Mouse (Mus musculus): ENCODE data around the gene Esrrg. TPM values are rescaled to one million over a fixed set of nuclear protein-coding genes. Genes with fewer than 3 reads are reported as not detected.
A peak's percentile ranks its signal among the peaks of the same experiment; 100 is the strongest.

Esrrg gene
- total RNA-seq, 2 experiments from 2014 or later, result 11.1 to 11.9 TPM

DNA sequence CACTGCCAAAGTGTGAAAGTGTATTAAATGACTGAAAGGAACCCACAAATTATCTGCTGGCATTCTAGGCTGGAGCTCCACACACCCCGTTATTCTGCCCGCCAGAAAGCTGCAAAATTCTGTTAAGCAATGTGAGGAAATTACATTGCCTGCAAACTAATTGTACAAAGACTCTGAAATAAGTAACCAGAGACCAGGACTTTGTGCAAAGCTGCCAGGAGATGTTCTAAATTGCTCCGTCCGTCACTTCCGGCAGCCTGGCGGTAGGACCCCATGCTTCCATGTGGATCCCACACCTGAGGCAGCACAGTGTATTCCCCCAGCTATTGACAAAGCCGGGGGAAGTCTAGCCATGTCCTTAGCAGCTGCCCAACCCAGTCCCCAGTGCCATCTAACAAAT lies 451.9 kb downstream of the Esrrg start:
- DNase-seq (ENCODE audit: low spot score in 2 of 2), result no peak

DNA sequence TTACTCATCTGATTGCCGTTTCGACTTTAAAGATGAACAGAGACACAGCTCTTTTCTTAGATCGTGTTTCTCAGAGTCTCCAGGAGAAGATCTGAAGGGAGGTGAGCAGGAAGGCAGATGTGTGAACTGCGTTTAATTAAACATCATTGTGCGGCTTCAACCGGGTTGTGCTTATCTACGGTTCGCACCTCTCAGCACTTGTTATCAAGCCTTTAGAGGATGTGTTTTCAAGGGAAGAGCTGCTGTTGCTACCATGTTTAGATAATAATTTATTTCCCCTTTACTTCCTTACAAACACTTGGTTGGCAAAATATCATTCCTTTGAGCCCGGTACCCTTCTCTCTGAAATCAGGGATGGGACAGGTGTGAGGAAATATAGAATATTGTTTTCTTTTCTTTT lies 460.2 kb downstream of the Esrrg start:
- DNase-seq (ENCODE audit: low spot score in 2 of 2), result no peak

DNA sequence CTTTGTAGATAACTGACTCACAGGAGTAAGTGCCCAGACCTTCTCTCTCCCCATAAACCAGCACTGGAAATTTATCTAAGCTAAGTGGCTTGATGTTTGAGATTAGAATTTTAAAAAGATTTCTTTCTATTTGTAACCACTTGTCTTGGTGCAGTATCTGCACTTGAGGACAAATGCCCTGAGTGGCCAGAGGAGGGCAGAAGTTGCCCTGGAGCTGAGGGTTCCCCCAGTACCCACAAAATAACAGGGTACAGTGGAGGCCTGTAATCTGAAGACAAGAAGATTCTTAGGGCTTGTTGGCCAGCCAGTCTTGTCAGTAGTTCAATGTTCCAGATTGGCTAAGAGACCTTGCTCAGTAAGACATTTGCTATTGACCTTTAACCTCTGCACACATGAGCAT lies 461.3 kb downstream of the Esrrg start:
- DNase-seq (ENCODE audit: low spot score in 2 of 2), result no peak

DNA sequence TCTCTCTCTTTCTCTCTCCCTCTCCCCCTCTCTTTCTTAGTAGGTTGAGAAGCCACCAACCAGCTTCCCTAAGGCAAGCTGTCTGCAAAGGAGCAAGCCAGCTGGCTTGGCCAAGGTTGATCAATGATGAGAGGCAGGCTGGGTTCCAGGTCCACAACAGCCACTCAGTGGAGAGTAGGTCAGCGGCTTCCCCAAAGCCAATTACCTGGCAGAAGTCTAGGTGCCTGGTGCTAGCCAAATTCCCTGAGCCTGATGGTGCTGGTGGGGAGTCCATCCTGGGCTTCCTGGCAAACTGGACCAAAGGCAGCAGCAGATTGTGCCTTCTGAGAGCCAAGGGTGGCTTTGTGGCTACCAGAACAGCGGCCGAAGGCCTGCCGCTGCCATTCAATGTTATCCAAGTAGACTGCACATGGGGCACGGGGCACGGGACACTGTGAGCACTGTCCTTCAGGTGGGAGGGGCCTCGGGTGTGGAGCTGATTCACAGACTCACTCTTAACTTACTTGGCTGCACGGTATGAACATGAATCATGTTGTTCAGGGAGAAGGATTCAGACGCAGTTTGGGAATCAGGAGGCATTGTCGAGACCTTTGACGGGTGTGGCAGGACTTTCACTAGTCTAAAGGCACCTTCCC lies 469.1 kb downstream of the Esrrg start:
- DNase-seq (ENCODE audit: low spot score in 2 of 2), result peak; percentile 30 to 39

DNA sequence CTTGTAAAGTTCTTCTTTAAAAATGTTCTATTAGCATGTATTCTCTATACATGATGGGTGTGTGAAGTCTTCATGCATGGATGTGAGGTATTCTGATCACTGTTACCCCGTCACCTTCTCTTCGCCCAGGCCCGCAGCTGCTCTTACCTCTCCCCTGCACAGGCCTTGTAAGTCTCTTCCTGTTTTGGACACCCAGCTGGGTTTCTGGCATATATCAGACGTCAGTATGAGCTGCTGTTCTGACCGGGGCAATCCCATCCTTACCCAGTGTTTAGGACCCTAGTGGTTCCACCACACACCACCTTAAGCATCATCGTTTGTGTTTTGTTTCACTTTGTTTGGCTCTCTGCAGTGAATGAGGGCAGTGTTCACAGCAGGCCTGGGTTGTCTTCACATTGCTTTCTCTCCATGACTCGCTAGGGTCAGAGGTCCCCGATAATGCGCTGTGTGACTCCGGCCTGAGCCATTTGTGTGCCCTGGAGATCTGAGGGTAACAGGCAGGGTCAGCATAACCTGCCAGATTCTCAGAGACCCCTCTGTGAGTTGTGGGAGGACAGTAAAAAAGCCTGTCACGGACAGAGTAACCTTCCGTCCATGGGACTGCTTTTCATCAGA lies 471.8 kb downstream of the Esrrg start:
- no peak for DNase-seq (ENCODE audit: low spot score in 2 of 2)

DNA sequence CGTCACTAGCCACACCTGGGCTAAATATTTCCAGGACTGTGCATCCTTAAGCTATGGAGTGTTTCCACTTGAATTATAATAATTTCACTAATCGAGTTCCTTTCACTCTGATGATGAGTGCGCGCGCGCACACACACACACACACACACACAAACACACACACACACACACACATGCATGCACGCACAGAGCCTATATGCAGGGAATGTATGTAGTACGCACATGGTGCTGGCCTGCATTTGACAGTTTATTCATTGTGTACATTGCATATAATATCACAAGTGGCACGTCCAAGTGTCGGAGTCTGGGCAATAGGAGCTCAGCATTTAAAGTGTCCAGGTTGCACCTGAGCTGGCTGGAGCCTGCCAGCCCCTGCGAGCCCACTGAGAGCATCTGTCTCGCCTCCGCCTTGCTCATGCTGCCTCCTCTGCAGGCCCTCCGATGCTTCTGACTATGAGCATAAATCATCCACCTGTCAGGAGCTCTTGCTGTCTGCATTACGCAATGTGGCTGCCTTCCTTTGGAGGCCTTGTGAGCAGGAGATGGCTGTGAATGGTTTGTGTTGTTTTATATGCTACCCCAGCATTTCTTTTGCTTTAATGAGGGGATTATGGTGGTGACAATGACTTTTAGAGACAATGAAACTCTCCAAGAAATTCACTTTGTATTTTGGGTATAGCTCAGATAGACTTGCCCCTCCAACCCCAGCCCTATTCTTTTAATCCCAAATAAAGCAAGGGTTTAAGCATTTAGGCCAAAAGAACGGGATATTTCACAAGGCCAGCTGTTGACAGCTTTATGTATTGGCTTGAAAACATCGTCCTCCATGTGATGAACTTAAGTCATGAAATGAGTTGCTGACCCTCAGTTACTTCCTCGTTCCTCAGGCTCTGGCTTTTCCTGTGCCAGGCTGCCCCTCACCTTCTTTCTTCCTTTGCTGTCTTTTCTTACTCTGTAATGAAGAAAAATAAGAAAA lies 474.4 kb downstream of the Esrrg start:
- no peak for DNase-seq (ENCODE audit: low spot score in 2 of 2)

DNA sequence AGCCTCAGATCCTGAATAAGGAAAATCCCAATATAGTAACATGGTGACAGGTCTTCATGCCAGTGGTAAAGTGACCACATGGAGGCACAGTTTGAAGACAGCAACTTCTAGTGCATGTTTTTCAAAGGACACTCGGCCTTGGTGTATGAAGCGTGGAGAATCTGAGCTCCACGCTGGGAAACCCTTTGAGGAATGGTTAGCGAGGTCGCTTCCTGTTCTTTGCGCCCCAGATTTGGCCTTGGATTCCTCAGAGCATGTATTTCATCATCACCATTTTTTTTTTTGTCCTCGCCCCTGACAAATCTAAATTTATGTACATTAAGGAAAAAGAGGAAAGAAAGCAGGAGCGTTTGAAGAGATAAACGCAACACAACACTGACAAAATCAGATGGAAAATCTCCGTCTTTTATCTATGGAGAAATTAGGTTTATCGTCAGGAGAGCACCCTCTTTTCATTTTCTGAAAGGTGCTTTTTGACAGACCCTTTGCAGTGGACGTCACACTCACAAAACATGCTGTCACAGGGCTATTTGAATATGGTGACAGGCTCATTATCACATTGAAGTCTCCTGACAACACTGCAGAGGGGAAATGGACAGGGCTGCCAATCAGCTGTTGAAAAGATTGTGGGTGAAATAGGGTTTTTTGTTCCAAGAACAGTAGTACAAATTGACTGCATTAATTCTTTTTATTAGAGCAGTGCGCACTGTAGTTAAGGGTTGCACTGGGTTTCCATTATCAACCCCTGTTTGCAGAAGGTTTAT lies 476.7 kb downstream of the Esrrg start:
- no peak for DNase-seq (ENCODE audit: low spot score in 2 of 2)

DNA sequence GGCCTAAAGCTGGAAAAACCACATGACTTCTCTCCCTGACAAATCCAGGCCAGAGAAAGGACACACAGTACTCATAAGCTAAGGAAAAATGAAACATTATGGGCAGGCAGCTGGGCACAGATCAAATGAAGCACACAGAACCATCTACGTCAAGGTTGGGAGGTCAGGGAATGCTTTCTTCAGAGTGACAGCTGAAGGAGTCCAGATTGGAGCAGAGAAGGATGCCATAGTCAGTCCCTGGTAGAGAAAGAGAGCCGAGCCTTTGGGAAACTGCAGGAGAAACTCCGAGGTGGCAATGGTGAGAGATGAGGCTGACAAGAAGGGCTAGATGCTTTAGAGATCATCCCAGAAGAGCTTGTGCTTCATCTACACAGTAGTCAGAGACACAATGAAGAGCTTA lies 485.1 kb downstream of the Esrrg start:
- DNase-seq (ENCODE audit: low spot score in 2 of 2), result no peak

DNA sequence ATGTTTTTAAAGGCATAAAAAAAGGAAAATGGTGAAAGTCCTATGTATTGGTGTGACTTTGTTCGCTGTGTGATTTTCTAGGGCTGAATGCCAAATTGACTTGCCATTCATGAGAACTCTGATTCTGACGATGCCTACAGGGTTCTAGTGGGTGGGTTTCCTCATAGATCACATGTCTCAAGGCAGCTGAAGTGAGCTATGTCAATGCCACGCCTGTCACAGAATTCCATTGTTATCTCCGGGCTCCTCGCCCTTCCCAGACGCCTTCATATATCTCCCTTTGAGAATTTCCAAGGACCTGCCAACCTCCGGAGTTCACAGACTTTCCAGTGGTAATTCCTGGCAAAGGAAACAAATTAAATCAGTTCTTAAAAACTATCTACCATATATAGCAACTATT lies 493.2 kb downstream of the Esrrg start:
- no peak for DNase-seq (ENCODE audit: low spot score in 2 of 2)

DNA sequence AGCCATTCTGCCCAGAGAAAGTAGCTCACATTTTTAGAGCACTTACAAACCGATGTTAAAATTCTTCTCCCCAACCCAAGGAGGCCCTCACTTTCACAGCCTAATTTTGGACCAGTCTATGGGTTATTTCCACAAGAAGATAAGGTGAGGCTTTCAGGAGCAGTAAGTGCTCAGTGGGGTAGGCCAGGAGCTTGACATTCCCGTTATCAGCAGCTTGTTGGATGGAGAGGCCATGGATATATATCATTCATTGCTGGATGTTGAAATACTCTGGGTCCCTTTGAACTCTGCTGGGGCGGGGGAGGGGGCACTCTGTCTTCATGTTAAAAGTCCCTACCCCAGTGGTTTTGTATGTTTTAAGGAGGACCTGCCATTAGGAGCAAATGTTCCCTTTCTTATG lies 494.6 kb downstream of the Esrrg start:
- DNase-seq (ENCODE audit: low spot score in 2 of 2), result no peak

DNA sequence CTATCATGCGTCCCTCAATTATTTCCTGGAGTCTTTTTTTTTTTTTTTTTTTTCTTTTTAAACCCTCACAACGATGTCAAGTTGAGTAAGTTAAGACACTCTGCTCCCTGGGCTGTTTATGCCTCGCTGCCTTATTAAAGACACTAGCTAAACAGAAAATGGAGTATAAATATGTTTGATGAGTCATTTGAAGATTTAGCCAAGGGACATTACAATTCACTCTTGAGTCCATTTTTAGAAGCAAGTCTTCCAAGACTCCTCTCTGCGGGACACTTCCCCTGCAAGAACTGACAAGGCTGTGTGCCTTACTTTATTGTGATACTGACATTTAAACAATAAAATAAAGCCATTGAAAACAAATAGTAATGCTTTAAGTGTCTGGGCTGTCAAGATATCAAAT lies 496.9 kb downstream of the Esrrg start:
- no peak for DNase-seq (ENCODE audit: low spot score in 2 of 2)

DNA sequence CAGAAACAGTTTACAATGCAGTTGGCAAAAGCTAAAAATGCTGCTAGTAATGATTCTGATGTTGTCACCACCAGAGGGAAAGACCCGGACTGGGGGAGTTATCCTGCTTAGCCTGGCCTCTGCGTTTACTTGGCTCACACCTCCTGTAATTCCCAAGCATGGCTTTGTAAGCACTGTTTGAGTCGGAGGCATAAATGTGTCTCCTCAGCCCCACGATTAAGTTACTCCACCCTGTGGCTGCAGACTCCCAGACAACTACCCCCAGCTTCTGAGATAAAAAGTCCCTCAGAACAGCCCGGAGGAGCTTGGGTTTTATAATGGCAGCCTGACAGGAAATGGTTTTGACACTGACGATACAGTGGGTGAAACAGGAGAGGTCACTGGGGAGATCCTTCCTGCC lies 499.4 kb downstream of the Esrrg start:
- no peak for DNase-seq (ENCODE audit: low spot score in 2 of 2)

DNA sequence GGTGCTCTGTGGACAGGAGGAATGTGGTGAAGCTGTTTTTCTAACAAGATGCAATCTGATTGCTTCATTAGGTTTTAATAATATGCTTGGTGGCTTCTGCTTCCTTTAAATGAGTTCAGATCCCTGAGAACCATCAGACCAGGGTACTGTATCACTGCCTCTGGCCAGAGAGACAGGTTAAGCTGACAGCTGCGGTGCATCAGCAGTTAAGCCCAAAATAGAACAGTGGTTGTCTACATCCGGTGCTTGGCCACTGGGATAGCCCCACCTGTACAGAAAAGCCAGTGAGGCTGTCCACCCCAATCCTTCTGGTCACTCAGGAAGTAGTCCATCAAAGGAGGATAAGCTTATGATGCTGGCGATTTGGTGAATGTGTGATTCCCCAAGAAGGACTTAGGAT lies 503.0 kb downstream of the Esrrg start:
- no peak for DNase-seq (ENCODE audit: low spot score in 2 of 2)

DNA sequence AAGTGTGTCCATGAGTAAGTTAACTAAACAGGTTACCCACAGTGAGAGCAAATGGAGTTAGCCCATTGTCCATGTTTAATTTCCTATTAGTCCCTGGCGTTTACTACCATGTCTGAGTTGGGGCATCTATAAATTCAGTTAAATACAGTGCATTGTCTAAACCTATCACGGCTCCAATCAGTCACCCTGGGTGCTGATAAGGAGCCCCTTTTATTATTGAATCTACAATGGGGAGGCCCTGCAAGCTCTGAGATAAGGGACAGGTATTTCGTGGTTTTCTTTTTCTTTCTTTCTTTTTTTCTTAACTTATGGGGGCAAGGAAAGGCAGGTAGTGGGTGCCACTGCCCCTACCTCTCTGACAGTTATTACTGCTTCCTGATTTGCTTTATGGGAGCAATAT lies 504.6 kb downstream of the Esrrg start:
- no peak for DNase-seq (ENCODE audit: low spot score in 2 of 2)

DNA sequence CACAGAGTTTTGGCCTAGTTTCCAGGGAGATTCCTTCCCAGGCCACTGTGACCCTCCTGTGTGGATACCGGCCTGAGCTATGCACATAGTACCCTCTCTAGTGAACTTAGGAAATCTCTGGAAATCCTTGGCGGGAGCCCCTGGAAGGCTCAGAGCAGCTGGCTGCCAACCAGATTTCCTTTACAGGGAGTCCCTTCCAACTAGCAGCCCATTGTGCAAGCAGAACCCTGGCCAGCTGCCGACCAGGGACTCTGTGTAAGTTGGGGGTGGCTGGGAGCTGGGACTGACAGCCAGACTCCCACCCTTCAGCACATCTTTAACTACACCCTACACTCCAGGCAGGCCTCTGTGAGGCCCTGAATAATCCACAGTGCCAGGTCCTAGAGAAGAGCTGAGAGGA lies 509.5 kb downstream of the Esrrg start:
- DNase-seq (ENCODE audit: low spot score in 2 of 2), result peak; percentile 70 to 79

DNA sequence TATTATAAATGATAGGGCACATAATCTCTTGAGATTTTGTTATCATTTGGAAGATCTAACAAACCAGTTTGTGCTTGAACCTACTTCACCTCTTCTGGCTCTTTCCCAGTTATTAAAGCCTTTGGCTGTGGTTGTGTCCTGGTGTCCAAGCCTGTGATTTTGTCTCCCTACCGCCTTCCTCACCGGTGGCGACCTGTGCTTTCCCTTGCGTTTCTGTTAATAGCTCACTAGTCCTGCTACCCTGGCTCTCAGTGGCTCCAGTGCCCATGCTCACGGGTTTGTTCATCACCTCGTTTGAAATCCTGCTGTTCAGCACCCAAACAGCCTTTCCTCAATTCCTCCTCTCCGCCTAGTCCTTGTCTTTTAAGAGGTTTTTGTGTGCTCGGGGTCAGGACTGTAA lies 511.2 kb downstream of the Esrrg start:
- DNase-seq (ENCODE audit: low spot score in 2 of 2), result no peak

DNA sequence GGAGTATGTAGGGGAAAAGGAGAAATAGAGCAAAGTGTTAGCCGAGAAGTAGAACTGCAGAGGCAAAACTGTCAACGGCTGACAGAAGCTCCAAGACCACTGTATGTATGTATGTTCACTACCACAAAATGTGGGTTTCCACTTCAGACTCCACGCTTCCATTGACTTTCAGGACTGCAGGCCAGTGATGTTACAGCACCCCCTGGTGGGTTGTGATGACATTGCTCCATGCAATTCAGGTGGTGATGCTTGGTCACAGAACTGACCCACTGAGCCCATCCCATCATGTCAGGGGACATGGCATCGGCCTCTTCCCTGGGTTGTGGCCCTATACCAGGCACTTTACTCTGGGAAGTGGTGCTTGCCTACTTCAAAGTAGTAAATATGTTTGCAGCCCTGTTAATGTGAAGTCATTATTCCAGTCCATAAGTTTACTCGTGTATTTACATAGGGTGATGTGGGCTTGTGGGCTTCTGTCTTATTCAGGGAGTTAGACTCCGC lies 517.0 kb downstream of the Esrrg start:
- DNase-seq (ENCODE audit: low spot score in 2 of 2), result no peak

DNA sequence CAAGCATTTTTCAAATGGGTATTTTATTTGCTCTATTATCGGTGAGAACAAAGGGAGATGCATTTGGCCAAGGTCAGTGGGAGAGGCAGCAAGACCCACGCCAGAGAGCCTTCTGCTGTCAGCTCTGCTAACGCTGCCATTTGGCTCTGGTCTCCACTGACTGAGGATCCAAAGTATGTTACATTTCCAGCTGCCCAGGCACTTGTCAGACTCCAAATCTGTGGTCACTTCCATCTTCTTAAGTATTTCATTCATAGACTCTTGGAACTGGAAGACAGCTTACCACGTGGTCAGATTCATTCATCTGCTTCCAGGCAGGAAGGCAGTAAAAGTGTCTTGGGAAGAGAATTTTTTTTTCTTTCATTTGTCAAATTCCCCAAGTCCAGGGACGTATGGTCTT lies 527.5 kb downstream of the Esrrg start:
- DNase-seq (ENCODE audit: low spot score in 2 of 2), result no peak

DNA sequence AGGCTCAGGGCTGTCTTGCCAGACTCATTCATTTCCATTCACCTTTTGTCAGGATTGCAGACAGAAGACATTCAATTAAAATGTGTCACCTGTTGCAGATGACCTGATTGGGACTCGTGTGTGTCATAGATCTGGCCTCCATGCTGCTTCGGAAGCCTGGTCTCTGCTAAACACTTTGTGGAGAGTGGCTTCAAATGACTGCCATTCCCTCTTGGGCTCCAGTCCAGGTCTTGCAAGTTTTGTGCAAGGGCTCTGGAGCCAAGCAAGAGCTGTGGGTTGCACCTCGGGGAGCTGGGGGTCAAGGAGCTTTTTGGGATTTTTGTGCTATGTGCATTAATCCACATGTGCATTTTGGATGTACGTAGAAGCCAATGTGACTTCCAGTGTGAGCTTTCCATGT lies 530.9 kb downstream of the Esrrg start:
- no peak for DNase-seq (ENCODE audit: low spot score in 2 of 2)

DNA sequence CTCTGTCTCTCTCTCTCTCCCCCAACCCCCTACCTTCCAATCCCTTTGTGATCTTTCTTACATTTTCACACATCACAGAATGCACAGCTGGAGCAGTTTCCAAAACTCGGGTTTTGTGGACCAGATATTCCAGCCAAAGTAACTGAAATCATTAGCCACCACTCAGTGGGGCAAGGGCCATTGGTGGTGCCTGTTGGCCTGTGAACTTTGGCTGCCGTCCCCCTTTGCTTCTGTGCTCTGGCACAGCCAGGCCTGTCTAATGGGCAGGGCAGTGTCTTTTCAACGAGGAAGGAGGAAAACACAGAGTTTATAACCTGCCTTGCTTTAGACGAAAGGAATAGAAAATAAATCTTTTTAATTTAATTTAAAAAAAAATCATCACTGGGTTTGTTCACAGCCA lies 531.6 kb downstream of the Esrrg start:
- DNase-seq (ENCODE audit: low spot score in 2 of 2), result no peak

DNA sequence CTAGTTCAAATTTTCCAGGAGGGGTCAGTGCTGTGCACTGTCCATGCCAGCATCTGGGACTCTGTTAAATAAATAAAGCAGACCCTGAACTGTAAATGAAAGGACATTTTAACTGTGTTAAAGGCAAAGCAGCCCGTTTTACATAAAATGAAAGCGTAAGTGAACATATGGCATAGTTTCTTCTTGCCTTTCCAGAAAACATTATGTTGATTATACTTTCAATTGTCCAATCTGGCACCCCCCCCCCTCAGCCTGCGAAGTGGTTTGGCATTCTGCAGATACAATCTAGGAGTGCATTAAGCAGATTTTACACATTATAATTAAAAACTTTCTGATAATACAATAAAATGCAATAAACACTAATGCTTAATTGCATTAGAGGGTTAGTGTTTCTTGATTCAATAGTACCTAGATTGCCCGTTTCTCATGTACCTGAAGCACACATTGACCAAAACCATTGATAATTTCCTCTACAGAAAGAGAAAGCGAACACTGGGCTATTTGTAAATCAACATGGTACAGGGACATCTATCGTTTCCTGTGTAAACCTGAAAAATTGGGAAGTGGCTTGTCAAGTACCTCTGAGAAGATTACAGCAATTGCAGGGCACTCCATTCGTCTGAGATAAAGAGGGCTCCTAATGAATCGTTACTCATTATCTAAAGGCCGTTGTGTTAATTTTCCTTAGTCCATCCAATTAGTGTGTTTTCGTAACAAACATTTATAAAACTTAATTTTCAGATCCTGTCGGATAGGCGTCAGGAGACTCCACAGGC lies 539.0 kb downstream of the Esrrg start:
- DNase-seq (ENCODE audit: low spot score in 2 of 2), result no peak

All from layer of hippocampus, postnatal 10 days (tissue).